Mouse (Mus musculus): ENCODE results near the gene Asap2. TPM values are rescaled to one million over a fixed set of nuclear protein-coding genes. Genes with fewer than 3 reads are reported as not detected.

The Asap2 gene
- polyA plus RNA-seq, 1 experiment, result 0.01 TPM

- Histone ChIP-seq H3K4me1 (ENCODE audit: control insufficient read depth) (no peaks in the 10 kb centered on the region), H3K4me3 (replicated peaks) (no peak overlapping the region), H3K27me3 (ENCODE audit: control insufficient read depth) (no peaks in the 10 kb centered on the region), H3K36me3 (ENCODE audit: control insufficient read depth) (no peaks in the 10 kb centered on the region; the same call in 1 of the 2 replicates), H3K9me3 (ENCODE audit: control insufficient read depth, low read length) (no peaks in the 10 kb centered on the region)
- TF ChIP-seq GATA1 (IDR thresholded peaks at IDR 0.05; ENCODE audit: low read length) (no peak), TAL1 (IDR thresholded peaks at IDR 0.05; ENCODE audit: low read length) (no peak)
Observed at GRCm38 (mm10) chr12:21173847-21174412, 183.7 kb downstream of the Asap2 start.

- Histone ChIP-seq H3K36me3 (ENCODE audit: control insufficient read depth) (no peaks in the 10 kb centered on the region), H3K4me3 (replicated peaks) (no peak overlapping the region)
- TF ChIP-seq TAL1 (IDR thresholded peaks at IDR 0.05; ENCODE audit: low read length), result no peak
- no peak for TF ChIP-seq GATA1 (IDR thresholded peaks at IDR 0.05; ENCODE audit: low read length)
Observed at GRCm38 (mm10) chr12:21176399-21176798, 186.1 kb downstream of the Asap2 start.

GRCm38 (mm10) chr12:21177123-21177698 is 187.0 kb downstream of the Asap2 start:
- Histone ChIP-seq H3K36me3 (ENCODE audit: control insufficient read depth) (no peaks in the 10 kb centered on the region), H3K4me3 (replicated peaks) (no peak overlapping the region), H3K27me3 (ENCODE audit: control insufficient read depth) (no peaks in the 10 kb centered on the region), H3K9me3 (ENCODE audit: control insufficient read depth, low read length) (no peaks in the 10 kb centered on the region), H3K4me1 (ENCODE audit: control insufficient read depth) (no peaks in the 10 kb centered on the region)
- TF ChIP-seq TAL1 (IDR thresholded peaks at IDR 0.05; ENCODE audit: low read length) (no peak), GATA1 (IDR thresholded peaks at IDR 0.05; ENCODE audit: low read length) (no peak)

More at GRCm38 (mm10) chr12:21176399-21176798, 186.1 kb downstream of the Asap2 start:
- H3K9me3 ChIP-seq (ENCODE audit: control insufficient read depth, low read length), result no peaks in the 10 kb centered on the region
- H3K4me1 ChIP-seq (ENCODE audit: control insufficient read depth), result no peaks in the 10 kb centered on the region
- no peaks in the 10 kb centered on the region for H3K27me3 ChIP-seq (ENCODE audit: control insufficient read depth)

GRCm38 (mm10) chr12:21180091-21180490 is 189.8 kb downstream of the Asap2 start:
- Histone ChIP-seq H3K36me3 (ENCODE audit: control insufficient read depth) (no peaks in the 10 kb centered on the region), H3K27me3 (ENCODE audit: control insufficient read depth) (no peaks in the 10 kb centered on the region), H3K4me1 (ENCODE audit: control insufficient read depth) (no peaks in the 10 kb centered on the region), H3K4me3 (replicated peaks) (no peak overlapping the region), H3K9me3 (ENCODE audit: control insufficient read depth, low read length) (no peaks in the 10 kb centered on the region)
- TF ChIP-seq GATA1 (IDR thresholded peaks at IDR 0.05; ENCODE audit: low read length) (no peak), TAL1 (IDR thresholded peaks at IDR 0.05; ENCODE audit: low read length) (no peak)

- Histone ChIP-seq H3K27me3 (ENCODE audit: control insufficient read depth) (no peaks in the 10 kb centered on the region), H3K36me3 (ENCODE audit: control insufficient read depth) (no peaks in the 10 kb centered on the region), H3K4me3 (replicated peaks) (no peak overlapping the region), H3K9me3 (ENCODE audit: control insufficient read depth, low read length) (no peaks in the 10 kb centered on the region), H3K4me1 (ENCODE audit: control insufficient read depth) (no peaks in the 10 kb centered on the region)
- TF ChIP-seq GATA1 (IDR thresholded peaks at IDR 0.05; ENCODE audit: low read length) (no peak), TAL1 (IDR thresholded peaks at IDR 0.05; ENCODE audit: low read length) (no peak)
Observed at GRCm38 (mm10) chr12:21182786-21183185, 192.5 kb downstream of the Asap2 start.

- Histone ChIP-seq H3K36me3 (ENCODE audit: control insufficient read depth) (no peaks in the 10 kb centered on the region), H3K9me3 (ENCODE audit: control insufficient read depth, low read length) (no peaks in the 10 kb centered on the region), H3K27me3 (ENCODE audit: control insufficient read depth) (no peaks in the 10 kb centered on the region), H3K4me3 (replicated peaks) (no peak overlapping the region), H3K4me1 (ENCODE audit: control insufficient read depth) (no peaks in the 10 kb centered on the region)
- TF ChIP-seq GATA1 (IDR thresholded peaks at IDR 0.05; ENCODE audit: low read length), result no peak
- no peak for TF ChIP-seq TAL1 (IDR thresholded peaks at IDR 0.05; ENCODE audit: low read length)
Observed at GRCm38 (mm10) chr12:21183321-21183720, 193.1 kb downstream of the Asap2 start.

- no peak overlapping the region for H3K4me3 ChIP-seq (replicated peaks)
- TF ChIP-seq GATA1 (IDR thresholded peaks at IDR 0.05; ENCODE audit: low read length), result no peak
- H3K27me3 ChIP-seq (ENCODE audit: control insufficient read depth), result no peaks in the 10 kb centered on the region
- H3K9me3 ChIP-seq (ENCODE audit: control insufficient read depth, low read length), result no peaks in the 10 kb centered on the region
- peaks cover 6% of the 10 kb centered on the region for H3K4me1 ChIP-seq (ENCODE audit: control insufficient read depth)
- no peaks in the 10 kb centered on the region for H3K36me3 ChIP-seq (ENCODE audit: control insufficient read depth)
Observed at GRCm38 (mm10) chr12:21186145-21186544, 195.9 kb downstream of the Asap2 start.

- peaks cover 18% of the 10 kb centered on the region for H3K4me1 ChIP-seq (ENCODE audit: control insufficient read depth)
- H3K36me3 ChIP-seq (ENCODE audit: control insufficient read depth), result no peaks in the 10 kb centered on the region
- no peaks in the 10 kb centered on the region for H3K9me3 ChIP-seq (ENCODE audit: control insufficient read depth, low read length)
- no peak overlapping the region for H3K4me3 ChIP-seq (replicated peaks)
- no peak for TF ChIP-seq TAL1 (IDR thresholded peaks at IDR 0.05; ENCODE audit: low read length)
- TF ChIP-seq GATA1 (IDR thresholded peaks at IDR 0.05; ENCODE audit: low read length), result no peak
- H3K27me3 ChIP-seq (ENCODE audit: control insufficient read depth), result no peaks in the 10 kb centered on the region
Observed at GRCm38 (mm10) chr12:21188880-21189279, 198.6 kb downstream of the Asap2 start.

- peaks cover 18% of the 10 kb centered on the region for H3K4me1 ChIP-seq (ENCODE audit: control insufficient read depth)
- H3K27me3 ChIP-seq (ENCODE audit: control insufficient read depth), result no peaks in the 10 kb centered on the region
- no peak overlapping the region for H3K4me3 ChIP-seq (replicated peaks)
- no peaks in the 10 kb centered on the region for H3K36me3 ChIP-seq (ENCODE audit: control insufficient read depth)
- H3K9me3 ChIP-seq (ENCODE audit: control insufficient read depth, low read length), result no peaks in the 10 kb centered on the region
- TF ChIP-seq TAL1 (IDR thresholded peaks at IDR 0.05; ENCODE audit: low read length) (no peak), GATA1 (IDR thresholded peaks at IDR 0.05; ENCODE audit: low read length) (no peak)
Observed at GRCm38 (mm10) chr12:21191546-21191945, 201.3 kb downstream of the Asap2 start.

Measured in erythroblast, embryonic 14.5 days (primary cell).